Mouse (Mus musculus): ENCODE results near the gene Cntnap4. TPM values are rescaled to one million over a fixed set of nuclear protein-coding genes. Genes with fewer than 3 reads are reported as not detected.
"Not testable (repeated sequence)": the region's sequence is repeated elsewhere in the genome, so short reads cannot be mapped to it uniquely, and the experiment has no call there.

The Cntnap4 gene
- polyA plus RNA-seq, 1 experiment = not detected

DNA sequence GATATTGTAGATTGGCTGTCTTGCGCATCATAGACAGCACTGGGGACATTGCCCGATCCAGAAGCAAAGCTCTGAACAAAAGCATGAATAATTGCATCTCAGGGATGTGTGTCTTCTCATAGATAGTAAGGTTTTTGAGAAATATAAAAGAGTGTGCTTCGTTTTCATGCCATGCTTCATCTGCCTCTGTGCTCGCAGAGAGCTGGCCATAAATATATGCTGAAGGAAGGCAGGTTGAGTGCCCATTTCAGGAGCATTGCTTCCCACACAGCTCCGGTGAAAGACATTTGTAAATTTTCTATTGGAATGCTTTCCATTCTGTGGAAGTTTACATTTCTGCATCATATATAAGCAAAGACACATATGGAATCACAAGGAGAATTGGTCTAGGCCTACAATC is 177.5 kb downstream of the Cntnap4 start:
- WGBS = 78% methylated on average over 5 of the region's 5 CpGs
- TF ChIP-seq CTCF (IDR thresholded peaks at IDR 0.05; ENCODE audit: control insufficient read depth, insufficient read depth, low read length) = no peak
- TF ChIP-seq POLR2A (IDR thresholded peaks at IDR 0.05; ENCODE audit: borderline replicate concordance, control insufficient read depth, low read depth, low read length) = no peak
- Histone ChIP-seq H3K4me1 (ENCODE audit: control insufficient read depth, insufficient read depth, low read length) (no peaks in the 10 kb centered on the region), H3K4me3 (replicated peaks; ENCODE audit: control insufficient read depth, low read depth, low read length) (no peak overlapping the region), H3K27ac (ENCODE audit: control insufficient read depth, insufficient read depth, low read depth, low read length, poor library complexity) (no peak overlapping the region)

DNA sequence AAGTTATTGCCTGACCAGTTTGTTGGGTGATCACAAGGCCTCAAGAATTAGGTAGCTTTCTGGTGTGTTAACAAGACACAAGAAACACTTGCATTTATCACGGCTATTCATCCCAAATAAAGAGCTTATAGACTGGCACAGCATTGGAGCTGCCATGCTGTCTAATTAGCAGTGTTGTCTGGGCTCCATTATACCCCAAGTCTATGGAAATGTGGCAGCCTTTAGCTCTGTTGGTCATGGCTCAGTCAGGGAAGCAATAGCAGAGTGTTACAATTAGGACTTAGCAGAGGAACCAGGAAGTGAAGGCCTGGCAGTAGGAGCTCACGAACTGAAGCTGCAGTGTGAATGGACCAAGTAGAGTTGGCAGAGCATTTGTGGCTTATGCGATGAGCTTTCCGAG is 185.3 kb downstream of the Cntnap4 start:
- TF ChIP-seq CTCF (IDR thresholded peaks at IDR 0.05; ENCODE audit: control insufficient read depth, insufficient read depth, low read length) (no peak), POLR2A (IDR thresholded peaks at IDR 0.05; ENCODE audit: borderline replicate concordance, control insufficient read depth, low read depth, low read length) (no peak)
- H3K27ac ChIP-seq (ENCODE audit: control insufficient read depth, insufficient read depth, low read depth, low read length, poor library complexity) = no peak overlapping the region
- WGBS = 78% methylated on average over 4 of the region's 4 CpGs
- no peaks in the 10 kb centered on the region for H3K4me1 ChIP-seq (ENCODE audit: control insufficient read depth, insufficient read depth, low read length)
- no peak overlapping the region for H3K4me3 ChIP-seq (replicated peaks; ENCODE audit: control insufficient read depth, low read depth, low read length)

DNA sequence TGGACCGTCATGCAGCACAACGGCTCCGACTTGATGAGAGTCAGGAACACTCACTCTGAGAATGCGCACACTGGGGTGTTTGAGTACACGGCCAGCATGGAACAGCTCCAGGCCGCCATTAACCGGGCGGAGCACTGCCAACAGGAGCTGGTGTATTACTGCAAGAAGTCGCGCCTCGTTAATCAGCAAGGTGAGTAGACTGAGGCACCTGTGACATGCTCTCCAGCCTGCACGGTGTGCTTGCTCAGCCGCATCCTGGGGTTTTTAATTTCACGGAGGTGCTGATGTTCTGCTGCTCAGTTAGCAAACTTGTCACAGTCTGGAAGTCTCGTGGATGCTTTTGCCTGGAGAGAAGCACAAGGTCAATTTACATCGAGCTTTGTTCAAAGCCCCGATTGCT is 233.2 kb downstream of the Cntnap4 start:
- H3K4me1 ChIP-seq (ENCODE audit: control insufficient read depth, insufficient read depth, low read length) = no peaks in the 10 kb centered on the region
- H3K4me3 ChIP-seq (replicated peaks; ENCODE audit: control insufficient read depth, low read depth, low read length) = no peak overlapping the region
- 89% methylated on average over 17 of the region's 17 CpGs for WGBS
- TF ChIP-seq CTCF (IDR thresholded peaks at IDR 0.05; ENCODE audit: control insufficient read depth, insufficient read depth, low read length) = no peak
- no peak for TF ChIP-seq POLR2A (IDR thresholded peaks at IDR 0.05; ENCODE audit: borderline replicate concordance, control insufficient read depth, low read depth, low read length)
- H3K27ac ChIP-seq (ENCODE audit: control insufficient read depth, insufficient read depth, low read depth, low read length, poor library complexity) = no peak overlapping the region

DNA sequence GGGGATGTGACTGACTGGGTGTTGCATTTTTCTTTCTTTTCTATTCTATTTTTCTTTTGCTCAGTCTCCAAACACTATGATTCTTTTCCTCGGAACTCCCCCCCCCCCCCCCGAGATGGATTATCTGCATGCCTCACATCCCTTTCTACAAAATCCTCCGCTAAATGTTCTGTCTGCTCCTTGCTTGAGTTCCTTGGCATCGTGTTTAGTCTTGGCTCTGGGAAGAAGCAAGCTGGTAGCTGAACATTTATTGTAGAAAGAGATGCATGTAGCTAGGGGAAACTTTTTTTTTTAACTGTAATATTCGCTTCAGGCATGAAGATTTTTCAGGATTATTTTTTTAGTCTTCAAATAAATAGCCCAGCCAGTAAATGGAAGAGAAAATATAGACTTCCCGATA is 239.5 kb downstream of the Cntnap4 start:
- H3K27ac ChIP-seq (ENCODE audit: control insufficient read depth, insufficient read depth, low read depth, low read length, poor library complexity) = no peak overlapping the region
- WGBS = 73% methylated on average over 6 of the region's 6 CpGs
- TF ChIP-seq CTCF (IDR thresholded peaks at IDR 0.05; ENCODE audit: control insufficient read depth, insufficient read depth, low read length) (no peak), POLR2A (IDR thresholded peaks at IDR 0.05; ENCODE audit: borderline replicate concordance, control insufficient read depth, low read depth, low read length) (no peak)
- H3K4me3 ChIP-seq (replicated peaks; ENCODE audit: control insufficient read depth, low read depth, low read length) = no peak overlapping the region
- no peaks in the 10 kb centered on the region for H3K4me1 ChIP-seq (ENCODE audit: control insufficient read depth, insufficient read depth, low read length)

DNA sequence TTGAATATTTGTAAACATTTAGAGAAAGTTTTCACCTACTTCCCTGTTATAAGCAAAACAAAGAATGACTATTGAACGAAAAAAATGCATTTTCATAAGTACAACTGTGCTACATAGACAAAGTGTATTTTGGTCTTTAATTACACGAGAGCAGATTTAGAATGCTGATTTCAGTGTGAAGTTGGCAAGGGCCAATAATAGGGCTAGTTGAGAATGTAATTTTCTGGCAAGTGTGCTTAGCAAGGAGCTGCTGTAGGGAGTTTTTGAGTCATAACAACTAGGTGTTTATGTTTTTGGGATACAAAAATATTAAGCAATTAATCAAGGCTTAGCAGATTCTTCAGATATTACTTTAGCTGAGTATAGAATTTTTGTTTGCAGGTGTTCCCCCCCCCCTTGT is 271.2 kb downstream of the Cntnap4 start:
- H3K4me1 ChIP-seq (ENCODE audit: control insufficient read depth, insufficient read depth, low read length) = no peaks in the 10 kb centered on the region
- no peak overlapping the region for H3K27ac ChIP-seq (ENCODE audit: control insufficient read depth, insufficient read depth, low read depth, low read length, poor library complexity)
- H3K4me3 ChIP-seq (replicated peaks; ENCODE audit: control insufficient read depth, low read depth, low read length) = no peak overlapping the region
- 44% methylated on average over 2 of the region's 2 CpGs for WGBS
- TF ChIP-seq POLR2A (IDR thresholded peaks at IDR 0.05; ENCODE audit: borderline replicate concordance, control insufficient read depth, low read depth, low read length) = no peak
- TF ChIP-seq CTCF (IDR thresholded peaks at IDR 0.05; ENCODE audit: control insufficient read depth, insufficient read depth, low read length) = no peak

DNA sequence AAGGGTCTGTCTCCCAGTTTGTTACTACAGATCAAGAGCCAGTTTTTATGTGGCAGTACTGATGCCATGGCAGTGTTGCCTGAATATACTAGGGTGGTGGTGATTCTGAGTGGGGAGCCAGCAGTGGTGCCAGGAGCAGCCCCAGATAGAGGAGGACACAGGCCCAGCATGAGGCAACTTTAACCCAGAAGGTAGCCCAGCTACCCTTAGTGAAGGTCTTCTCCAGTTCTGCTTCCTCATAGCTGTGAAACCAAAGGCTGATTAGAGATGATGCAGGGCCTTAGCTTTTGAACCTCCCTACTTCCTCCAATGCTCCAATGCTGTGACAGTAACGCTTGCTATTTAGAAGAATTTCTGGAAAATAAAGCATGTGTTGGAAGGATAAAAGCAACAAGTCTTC is 279.7 kb downstream of the Cntnap4 start:
- H3K4me1 ChIP-seq (ENCODE audit: control insufficient read depth, insufficient read depth, low read length); H3K4me3 ChIP-seq (replicated peaks; ENCODE audit: control insufficient read depth, low read depth, low read length); H3K27ac ChIP-seq (ENCODE audit: control insufficient read depth, insufficient read depth, low read depth, low read length, poor library complexity): not testable (repeated sequence)
- 77% methylated on average over 1 of the region's 1 CpGs for WGBS

DNA sequence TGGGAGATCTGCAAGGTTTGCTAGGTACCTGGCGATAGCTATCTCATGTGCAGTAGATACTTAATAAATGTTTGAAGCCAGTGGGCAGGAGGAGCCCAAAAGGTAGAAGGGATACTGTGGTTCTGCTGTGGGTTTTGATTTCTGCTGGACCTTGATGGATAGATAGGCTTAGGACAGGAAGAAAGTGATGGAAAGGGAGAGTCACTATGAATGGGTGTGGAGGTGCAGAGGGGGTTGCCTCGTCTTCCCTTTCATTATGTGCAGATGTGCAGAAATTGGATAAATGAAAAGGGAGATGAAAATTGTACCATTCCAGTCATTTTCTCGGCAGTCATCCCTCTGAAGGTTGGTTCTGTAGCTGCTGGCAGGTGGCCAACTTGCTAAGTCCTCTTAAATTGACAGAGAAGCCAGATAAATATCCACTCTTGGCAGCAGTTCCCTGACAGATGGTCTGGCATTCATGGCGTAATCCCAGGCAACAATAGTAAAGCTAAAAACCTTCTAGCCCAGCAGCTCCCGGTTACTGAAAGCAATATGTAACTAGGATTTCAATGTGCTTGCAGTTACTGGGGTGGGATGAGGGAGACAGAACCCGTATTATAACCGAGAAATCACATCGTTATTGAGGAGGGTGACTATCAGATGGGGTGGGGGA is 336.7 kb downstream of the Cntnap4 start:
- Histone ChIP-seq H3K4me3 (replicated peaks; ENCODE audit: control insufficient read depth, low read depth, low read length) (no peak overlapping the region), H3K27ac (ENCODE audit: control insufficient read depth, insufficient read depth, low read depth, low read length, poor library complexity) (no peak overlapping the region), H3K4me1 (ENCODE audit: control insufficient read depth, insufficient read depth, low read length) (no peaks in the 10 kb centered on the region)
- WGBS = 63% methylated on average over 8 of the region's 8 CpGs
- TF ChIP-seq POLR2A (IDR thresholded peaks at IDR 0.05; ENCODE audit: borderline replicate concordance, control insufficient read depth, low read depth, low read length) (no peak), CTCF (IDR thresholded peaks at IDR 0.05; ENCODE audit: control insufficient read depth, insufficient read depth, low read length) (no peak)

DNA sequence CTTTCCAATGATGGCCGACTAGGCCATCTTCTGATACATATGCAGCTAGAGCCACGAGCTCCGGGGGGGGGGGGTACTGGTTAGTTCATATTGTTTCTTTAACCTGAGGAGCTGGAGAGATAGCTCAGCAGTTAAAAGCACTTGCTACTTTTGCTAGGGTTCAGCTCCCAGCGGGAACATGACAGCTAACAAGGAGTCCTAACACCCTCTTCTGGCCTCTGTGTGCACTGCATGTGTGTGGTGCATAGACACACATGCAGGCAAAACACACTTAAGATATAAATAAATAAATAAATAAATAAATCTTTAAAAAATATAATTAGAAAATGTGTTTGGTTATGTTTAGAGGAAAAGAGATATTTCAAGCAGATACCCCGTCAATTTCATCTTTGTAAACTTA is 339.7 kb downstream of the Cntnap4 start:
- H3K4me3 ChIP-seq (replicated peaks; ENCODE audit: control insufficient read depth, low read depth, low read length) = no peak overlapping the region
- H3K4me1 ChIP-seq (ENCODE audit: control insufficient read depth, insufficient read depth, low read length) = no peaks in the 10 kb centered on the region
- WGBS = 62% methylated on average over 5 of the region's 5 CpGs
- no peak overlapping the region for H3K27ac ChIP-seq (ENCODE audit: control insufficient read depth, insufficient read depth, low read depth, low read length, poor library complexity)
- no peak for TF ChIP-seq CTCF (IDR thresholded peaks at IDR 0.05; ENCODE audit: control insufficient read depth, insufficient read depth, low read length)
- TF ChIP-seq POLR2A (IDR thresholded peaks at IDR 0.05; ENCODE audit: borderline replicate concordance, control insufficient read depth, low read depth, low read length) = no peak

DNA sequence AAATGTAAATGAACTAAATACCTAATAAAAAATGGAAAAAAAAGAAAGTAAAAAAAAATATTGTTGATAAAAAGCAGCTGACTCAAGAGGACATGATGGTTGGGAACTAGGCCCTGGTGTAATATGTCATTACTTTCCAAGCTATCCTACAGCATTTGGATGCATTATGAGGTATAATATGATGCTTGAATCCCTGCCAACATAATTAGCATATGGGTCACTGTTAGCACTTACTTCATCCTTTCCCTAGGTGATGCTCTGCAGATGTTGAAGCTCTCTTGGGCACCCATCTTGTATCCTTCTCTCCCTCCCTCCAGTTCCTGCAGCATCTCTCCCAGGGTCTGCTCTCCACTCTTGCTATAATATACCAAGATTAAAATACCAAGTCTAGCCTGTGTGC is 341.6 kb downstream of the Cntnap4 start:
- Histone ChIP-seq H3K27ac (ENCODE audit: control insufficient read depth, insufficient read depth, low read depth, low read length, poor library complexity) (no peak overlapping the region), H3K4me1 (ENCODE audit: control insufficient read depth, insufficient read depth, low read length) (no peaks in the 10 kb centered on the region), H3K4me3 (replicated peaks; ENCODE audit: control insufficient read depth, low read depth, low read length) (no peak overlapping the region)
- TF ChIP-seq POLR2A (IDR thresholded peaks at IDR 0.05; ENCODE audit: borderline replicate concordance, control insufficient read depth, low read depth, low read length) (no peak), CTCF (IDR thresholded peaks at IDR 0.05; ENCODE audit: control insufficient read depth, insufficient read depth, low read length) (no peak)

All from bone marrow, adult 2 months (tissue).